Mouse (Mus musculus) midbrain, embryonic 13.5 days (tissue): ENCODE results near the gene Prnd. TPM values are rescaled to one million over a fixed set of nuclear protein-coding genes. Genes with fewer than 3 reads are reported as not detected.

Experiments
- ATAC-seq: fragments of 200-750 bp; cut with Nextera tagmentation; 2 replicates; pipeline ENCODE4 v1.8.0; 2017; ENCODE audit warnings: mild to moderate bottlenecking, moderate TSS enrichment, moderate library complexity
- H3K27ac ChIP-seq: fragments of 300-500 bp; sonication (generic); 2 replicates; pipeline ENCODE4 v1.5.1; 2015; ENCODE audit warnings: inconsistent platforms, mild to moderate bottlenecking, moderate library complexity
- H3K27me3 ChIP-seq: fragments of 300-500 bp; sonication (generic); 2 replicates; pipeline ENCODE4 v1.6.1; 2015; ENCODE audit warnings: mild to moderate bottlenecking, inconsistent platforms
- H3K36me3 ChIP-seq: fragments of 300-500 bp; sonication (generic); 2 replicates; pipeline ENCODE4 v1.6.1; 2015; ENCODE audit warnings: mild to moderate bottlenecking, inconsistent platforms
- H3K4me1 ChIP-seq: fragments of 300-500 bp; sonication (generic); replicated peaks from 2 replicates; pipeline ENCODE4 v1.6.1; 2015; ENCODE audit warnings: inconsistent platforms
- H3K4me2 ChIP-seq: fragments of 300-500 bp; sonication (generic); replicated peaks from 2 replicates; pipeline ENCODE4 v1.6.1; 2015; ENCODE audit warnings: moderate library complexity, mild to moderate bottlenecking, inconsistent platforms
- H3K4me3 ChIP-seq: fragments of 300-500 bp; sonication (generic); replicated peaks from 2 replicates; pipeline ENCODE4 v1.5.1; 2015; ENCODE audit warnings: mild to moderate bottlenecking, inconsistent platforms
- H3K9ac ChIP-seq: fragments of 300-500 bp; sonication (generic); replicated peaks from 2 replicates; pipeline ENCODE4 v1.6.1; 2015; ENCODE audit warnings: mild to moderate bottlenecking, inconsistent platforms
- H3K9me3 ChIP-seq: fragments of 300-500 bp; sonication (generic); 2 replicates; pipeline ENCODE4 v1.6.1; 2016; ENCODE audit warnings: mild to moderate bottlenecking, inconsistent platforms
- WGBS: fragments of 180-500 bp; shearing (Covaris S2); methylation state at CpG from one replicate; pipeline ENCODE4 v1.1.7; 2015; 5-methylcytosine and 5-hydroxymethylcytosine counted together
- polyA plus RNA-seq: library from polyadenylated mRNA; unstranded; fragments of >200 nt; fragmentation: Nextera tagmentation; extraction: Ambion mirVana; gene quantifications from 2 replicates; pipeline ENCODE4 v1.2.1, GENCODE M21; 2015

The Prnd gene
- polyA plus RNA-seq, result 8.7 and 9.2 TPM in 2 replicates

GRCm38 (mm10) chr2:131950598-131951095 lies at the start of gene Prnd:
TSS of gene Prnd (plus strand) at chr2:131950861.
- H3K9me3 ChIP-seq, result no peaks in the 10 kb centered on the region
- no peaks in the 10 kb centered on the region for H3K36me3 ChIP-seq
- peaks cover 26% of the 10 kb centered on the region for H3K4me1 ChIP-seq
- no peak within 1 kb of the TSS for H3K4me2 ChIP-seq
- 25% methylated on average over 11 of the region's 11 CpGs for WGBS
- ATAC-seq, result 0 out of 2 replicates have a peak, but pooled peaks have one; percentile 29
- peak within 1 kb of the TSS; percentile 21; the same call in 1 of the 2 replicates for H3K9ac ChIP-seq
- peaks cover 45% of the 10 kb centered on the region for H3K27me3 ChIP-seq
- H3K27ac ChIP-seq, result no peak within 1 kb of the TSS
- no peak within 1 kb of the TSS for H3K4me3 ChIP-seq

- Histone ChIP-seq H3K36me3 (no peaks in the 10 kb centered on the region), H3K4me3 (no peak overlapping the region), H3K27me3 (no peaks in the 10 kb centered on the region), H3K4me1 (no peaks in the 10 kb centered on the region), H3K27ac (no peak overlapping the region), H3K4me2 (no peak overlapping the region), H3K9ac (no peak overlapping the region), H3K9me3 (no peaks in the 10 kb centered on the region)
- ATAC-seq, result no peak
- 37% methylated on average over 2 of the region's 3 CpGs for WGBS
These were observed 48.2 kb upstream of the Prnd start for GRCm38 (mm10) chr2:131902423-131902822.

- ATAC-seq, result no peak
- WGBS, result 48% methylated on average over 8 of the region's 8 CpGs
- Histone ChIP-seq H3K27ac (no peak overlapping the region), H3K4me2 (no peak overlapping the region), H3K4me3 (no peak overlapping the region), H3K4me1 (no peaks in the 10 kb centered on the region), H3K36me3 (no peaks in the 10 kb centered on the region), H3K9me3 (no peaks in the 10 kb centered on the region), H3K9ac (no peak overlapping the region), H3K27me3 (no peaks in the 10 kb centered on the region)
These were observed 47.8 kb upstream of the Prnd start for GRCm38 (mm10) chr2:131902867-131903266.

- Histone ChIP-seq H3K4me1 (no peaks in the 10 kb centered on the region; the same call in none of the 2 replicates), H3K27me3 (no peaks in the 10 kb centered on the region), H3K4me2 (no peak overlapping the region), H3K27ac (no peak overlapping the region), H3K4me3 (no peak overlapping the region), H3K9ac (no peak overlapping the region), H3K36me3 (no peaks in the 10 kb centered on the region), H3K9me3 (no peaks in the 10 kb centered on the region)
- no peak for ATAC-seq
- 64% methylated on average over 5 of the region's 5 CpGs for WGBS
These were observed 45.6 kb upstream of the Prnd start for GRCm38 (mm10) chr2:131905025-131905424.

- H3K4me1 ChIP-seq, result peaks cover 6% of the 10 kb centered on the region
- no peak overlapping the region for H3K4me2 ChIP-seq
- H3K9me3 ChIP-seq, result no peaks in the 10 kb centered on the region
- H3K27ac ChIP-seq, result no peak overlapping the region
- WGBS, result 81% methylated on average over 6 of the region's 6 CpGs
- no peak overlapping the region for H3K4me3 ChIP-seq
- no peaks in the 10 kb centered on the region for H3K36me3 ChIP-seq
- ATAC-seq, result no peak
- no peaks in the 10 kb centered on the region for H3K27me3 ChIP-seq
- no peak overlapping the region for H3K9ac ChIP-seq
These were observed 44.9 kb upstream of the Prnd start for GRCm38 (mm10) chr2:131905776-131906175.

GRCm38 (mm10) chr2:131906266-131906665 lies 44.4 kb upstream of the Prnd start:
- no peaks in the 10 kb centered on the region for H3K9me3 ChIP-seq
- H3K4me2 ChIP-seq, result no peak overlapping the region
- H3K9ac ChIP-seq, result no peak overlapping the region
- 90% methylated on average over 3 of the region's 3 CpGs for WGBS
- no peak for ATAC-seq
- peaks cover 11% of the 10 kb centered on the region for H3K4me1 ChIP-seq
- H3K4me3 ChIP-seq, result no peak overlapping the region
- no peaks in the 10 kb centered on the region for H3K27me3 ChIP-seq
- H3K36me3 ChIP-seq, result no peaks in the 10 kb centered on the region
- no peak overlapping the region for H3K27ac ChIP-seq

GRCm38 (mm10) chr2:131906846-131907245 lies 43.8 kb upstream of the Prnd start:
- Histone ChIP-seq H3K27me3 (no peaks in the 10 kb centered on the region), H3K4me1 (peaks cover 16% of the 10 kb centered on the region), H3K27ac (no peak overlapping the region), H3K4me3 (no peak overlapping the region), H3K4me2 (no peak overlapping the region), H3K9me3 (no peaks in the 10 kb centered on the region), H3K36me3 (no peaks in the 10 kb centered on the region), H3K9ac (no peak overlapping the region)
- ATAC-seq, result no peak
- 82% methylated on average over 1 of the region's 1 CpGs for WGBS

- Histone ChIP-seq H3K9ac (no peak overlapping the region), H3K4me1 (peaks cover 21% of the 10 kb centered on the region), H3K36me3 (no peaks in the 10 kb centered on the region), H3K27ac (no peak overlapping the region), H3K4me3 (no peak overlapping the region), H3K4me2 (no peak overlapping the region), H3K27me3 (no peaks in the 10 kb centered on the region), H3K9me3 (no peaks in the 10 kb centered on the region)
- 80% methylated on average over 5 of the region's 5 CpGs for WGBS
- ATAC-seq, result no peak
These were observed 43.4 kb upstream of the Prnd start for GRCm38 (mm10) chr2:131907311-131907710.

- Histone ChIP-seq H3K4me3 (no peak overlapping the region), H3K4me1 (peaks cover 29% of the 10 kb centered on the region), H3K27me3 (no peaks in the 10 kb centered on the region), H3K27ac (no peak overlapping the region), H3K9ac (no peak overlapping the region), H3K9me3 (no peaks in the 10 kb centered on the region), H3K4me2 (no peak overlapping the region), H3K36me3 (no peaks in the 10 kb centered on the region)
- ATAC-seq, result no peak
- WGBS, result 82% methylated on average over 7 of the region's 7 CpGs
These were observed 42.3 kb upstream of the Prnd start for GRCm38 (mm10) chr2:131908351-131908861.

GRCm38 (mm10) chr2:131908906-131909305 lies 41.8 kb upstream of the Prnd start:
- Histone ChIP-seq H3K4me2 (peak overlapping the region; percentile 62), H3K9ac (no peak overlapping the region), H3K27me3 (no peaks in the 10 kb centered on the region), H3K36me3 (no peaks in the 10 kb centered on the region), H3K27ac (no peak overlapping the region), H3K4me3 (peak overlapping the region; percentile 60; the same call in 1 of the 2 replicates), H3K9me3 (no peaks in the 10 kb centered on the region), H3K4me1 (peaks cover 34% of the 10 kb centered on the region)
- 88% methylated on average over 1 of the region's 1 CpGs for WGBS
- ATAC-seq, result no peak

GRCm38 (mm10) chr2:131909683-131910572 lies 40.7 kb upstream of the Prnd start, which contains the start of the genes Prnp and Prn:
TSS of gene Prnp (plus strand) at chr2:131909928.
TSS of gene Prn (plus strand) at chr2:131909957.
- Histone ChIP-seq H3K4me3 (peak within 1 kb of the TSS; percentile 60), H3K27me3 (no peaks in the 10 kb centered on the region), H3K27ac (peak within 1 kb of the TSS; percentile 91), H3K9ac (peak within 1 kb of the TSS; percentile 77), H3K36me3 (no peaks in the 10 kb centered on the region), H3K4me1 (peaks cover 35% of the 10 kb centered on the region), H3K4me2 (peak within 1 kb of the TSS; percentile 62), H3K9me3 (no peaks in the 10 kb centered on the region)
- WGBS, result 4% methylated on average over 52 of the region's 52 CpGs
- ATAC-seq, result peak; percentile 95

- Histone ChIP-seq H3K9ac (peak overlapping the region; percentile 77), H3K27me3 (no peaks in the 10 kb centered on the region), H3K9me3 (no peaks in the 10 kb centered on the region), H3K27ac (no peak overlapping the region), H3K4me2 (peak overlapping the region; percentile 62), H3K36me3 (no peaks in the 10 kb centered on the region), H3K4me1 (peaks cover 35% of the 10 kb centered on the region), H3K4me3 (peak overlapping the region; percentile 60)
- WGBS, result 38% methylated on average over 2 of the region's 2 CpGs
- no peak for ATAC-seq
These were observed 39.8 kb upstream of the Prnd start for GRCm38 (mm10) chr2:131910847-131911246.
